In genomic region chr11:24467458-24467857, GRCm38 (mm10) we compare ENCODE assay signal across 13 mouse cellular contexts.
DNase-seq lines count a peak whose midpoint lies in the region; ATAC-seq lines count a peak whose summit lies in the region.
"Had no signal": no experiment of that assay in that cellular context is flagged by ENCODE, and none has a peak within 500 bp of the region (broad histone marks: within the 10 kb centered on the region; RNA-seq: fewer than 3 reads in every experiment).

No protein-coding gene starts in this region.

- no peak overlapping the region for H3K4me3 ChIP-seq in forebrain, embryonic 15.5 days
- H3K4me3 ChIP-seq: embryonic facial prominence, embryonic 12.5 days; hindbrain, embryonic 10.5 days; neural tube, embryonic 15.5 days had no signal

- no peaks in the 10 kb centered on the region for H3K27me3 ChIP-seq in forebrain, embryonic 15.5 days
- H3K27me3 ChIP-seq: embryonic facial prominence, embryonic 12.5 days; neural tube, embryonic 15.5 days had no signal

- 90% methylated on average over 8 of the region's 8 CpGs for WGBS in forebrain, embryonic 15.5 days

- DNase-seq in gastrocnemius, adult 8-10 months (ENCODE audit: low spot score in 2 of 2), result peak; percentile 15 to 50
- no peak for DNase-seq in gastrocnemius, postnatal 36 days
- DNase-seq in cerebellum, adult 11 months, result peak; percentile 20
- peak; percentile 66 for DNase-seq in cerebellum, adult 9-10 months
- peak; percentile 54 to 57 for DNase-seq in layer of hippocampus, adult 8-10 months (ENCODE audit: low spot score in 2 of 2)
- no peak for DNase-seq in heart, adult 18-20 months
- DNase-seq in thymus, postnatal 4 days, result no peak
- DNase-seq: lung, postnatal 14 days; thymus, adult 18-20 months had no signal

- H3K36me3 ChIP-seq in forebrain, embryonic 15.5 days, result no peaks in the 10 kb centered on the region
- H3K36me3 ChIP-seq: embryonic facial prominence, embryonic 12.5 days; hindbrain, embryonic 10.5 days; neural tube, embryonic 15.5 days had no signal

- no peak overlapping the region for H3K9ac ChIP-seq in forebrain, embryonic 15.5 days (replicated peaks)
- H3K9ac ChIP-seq: embryonic facial prominence, embryonic 12.5 days; neural tube, embryonic 15.5 days had no signal

- no peaks in the 10 kb centered on the region for H3K4me1 ChIP-seq in forebrain, embryonic 15.5 days
- H3K4me1 ChIP-seq: embryonic facial prominence, embryonic 12.5 days; hindbrain, embryonic 10.5 days; neural tube, embryonic 15.5 days had no signal

- H3K4me2 ChIP-seq in forebrain, embryonic 15.5 days (replicated peaks), result no peak overlapping the region
- H3K4me2 ChIP-seq: embryonic facial prominence, embryonic 12.5 days; neural tube, embryonic 15.5 days had no signal

- intact Hi-C loops in gastrocnemius, postnatal 36 days (cut with DNase I), result no loop called here

- no peaks in the 10 kb centered on the region for H3K9me3 ChIP-seq in forebrain, embryonic 15.5 days
- H3K9me3 ChIP-seq: embryonic facial prominence, embryonic 12.5 days; hindbrain, embryonic 10.5 days; neural tube, embryonic 15.5 days had no signal

- ATAC-seq in forebrain, embryonic 15.5 days (replicated peaks), result no peak

- H3K27ac ChIP-seq in forebrain, embryonic 15.5 days (replicated peaks), result no peak overlapping the region
- H3K27ac ChIP-seq: embryonic facial prominence, embryonic 12.5 days; hindbrain, embryonic 10.5 days; neural tube, embryonic 15.5 days had no signal

Comparison
In these comparisons a context has a peak if more than half of its experiments do, and no peak if none do; other contexts are left out.
1. DNase-seq: peak in gastrocnemius, adult 8-10 months (2 of 2), cerebellum, adult 11 months (single experiment), cerebellum, adult 9-10 months (single experiment) and layer of hippocampus, adult 8-10 months (2 of 2); none in gastrocnemius, postnatal 36 days (0 of 2), heart, adult 18-20 months (0 of 2) and thymus, postnatal 4 days (single experiment).